Mouse (Mus musculus) kidney, postnatal 10 days (tissue): ENCODE measurements around the gene Itga11.

Experiments used
- DNase-seq: peaks from one replicate; pipeline ENCODE4 v3.0.0; 2021; ENCODE audit warnings: mixed read lengths

Gene Itga11

GRCm38 (mm10) chr9:62689748-62690147 is 12.1 kb downstream of the Itga11 start:
- DNase-seq, result no peak

- DNase-seq, result no peak
Observed at GRCm38 (mm10) chr9:62694054-62694453, 16.4 kb downstream of the Itga11 start.

DNA sequence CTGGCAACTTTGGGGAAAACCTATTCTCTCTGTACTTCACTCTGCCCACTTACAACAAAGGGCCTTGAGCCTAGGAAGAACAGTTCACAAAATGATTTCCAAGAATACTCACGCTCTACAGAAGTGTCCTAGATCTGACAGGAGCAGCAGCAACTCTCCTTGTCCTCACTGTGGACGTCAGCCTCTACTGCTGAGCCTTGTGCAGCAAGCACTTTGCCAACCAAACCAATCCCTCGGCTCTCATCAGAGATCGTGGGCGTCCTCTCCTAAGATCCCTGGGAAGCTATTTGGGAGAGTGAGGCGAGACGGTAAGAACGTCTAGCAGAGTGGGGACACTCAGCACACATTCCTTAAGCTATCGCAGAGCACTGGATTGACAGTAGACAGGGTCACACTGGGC is 17.6 kb downstream of the Itga11 start:
- no peak for DNase-seq

DNA sequence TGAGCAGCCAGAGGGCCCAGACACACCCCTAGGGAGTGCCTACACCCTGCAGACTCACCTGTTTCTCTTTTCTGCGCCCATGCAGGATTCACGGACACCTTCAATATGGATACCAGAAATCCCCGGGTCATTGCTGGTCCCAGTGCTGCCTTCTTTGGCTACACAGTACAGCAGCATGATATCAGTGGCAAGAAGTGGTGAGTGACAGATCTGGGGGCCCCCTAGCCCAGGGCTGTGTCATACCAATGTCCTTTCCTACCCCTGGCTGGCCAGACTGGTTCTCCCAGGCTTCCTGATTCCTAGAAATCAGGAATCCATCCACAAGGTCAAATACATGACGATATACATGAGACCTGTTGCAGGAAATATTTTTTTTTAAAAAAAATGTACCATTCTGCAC is 19.2 kb downstream of the Itga11 start:
- DNase-seq, result no peak

- no peak for DNase-seq
Observed at GRCm38 (mm10) chr9:62707267-62707666, 29.6 kb downstream of the Itga11 start.

DNA sequence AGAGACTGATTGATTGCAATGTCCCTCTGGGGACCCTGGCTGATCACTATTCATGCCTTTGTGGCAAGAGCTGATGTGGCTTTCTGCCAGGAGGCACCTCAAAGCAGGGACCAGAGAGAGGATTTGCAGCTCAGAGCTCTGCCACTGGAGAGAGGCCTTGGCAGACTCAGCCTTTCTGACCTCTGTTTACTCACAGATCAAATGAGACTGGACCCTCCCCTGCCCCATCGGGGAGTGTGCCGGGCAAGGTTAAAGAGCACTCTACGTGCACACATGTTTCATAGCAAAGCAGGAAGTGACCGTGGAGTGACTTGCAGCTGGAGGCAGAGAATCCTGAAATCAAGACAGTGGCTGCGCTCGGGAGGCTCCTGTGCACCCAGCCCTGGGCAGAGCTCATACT is 30.2 kb downstream of the Itga11 start:
- DNase-seq, result no peak

GRCm38 (mm10) chr9:62709983-62710382 is 32.4 kb downstream of the Itga11 start:
- no peak for DNase-seq

DNA sequence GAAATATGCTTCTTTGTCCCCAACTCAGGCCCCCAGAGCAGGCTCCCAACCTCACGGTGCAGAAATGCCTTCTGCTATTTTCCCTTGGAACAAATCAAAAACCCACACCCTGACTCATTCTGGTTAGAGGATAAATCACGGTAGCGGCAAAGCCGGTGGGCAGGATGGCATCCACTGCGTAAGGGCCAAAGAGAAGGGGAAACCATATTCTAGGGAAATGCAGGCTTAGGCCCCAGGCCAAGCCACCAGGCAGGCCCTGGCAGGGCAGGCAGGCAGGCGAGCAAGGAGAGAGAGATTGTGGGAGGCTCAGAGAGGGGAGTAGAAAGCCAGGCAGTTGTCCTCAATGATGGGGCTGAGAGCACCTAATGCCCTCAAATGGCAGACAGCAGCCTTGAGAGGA is 34.7 kb downstream of the Itga11 start:
- no peak for DNase-seq

- no peak for DNase-seq
Observed at GRCm38 (mm10) chr9:62713040-62713439, 35.4 kb downstream of the Itga11 start.

GRCm38 (mm10) chr9:62714336-62714735 is 36.7 kb downstream of the Itga11 start:
- DNase-seq, result no peak

- DNase-seq, result no peak
Observed at GRCm38 (mm10) chr9:62717982-62718381, 40.4 kb downstream of the Itga11 start.

GRCm38 (mm10) chr9:62721791-62722190 is 44.2 kb downstream of the Itga11 start:
- no peak for DNase-seq

GRCm38 (mm10) chr9:62722716-62723115 is 45.1 kb downstream of the Itga11 start:
- DNase-seq, result no peak

DNA sequence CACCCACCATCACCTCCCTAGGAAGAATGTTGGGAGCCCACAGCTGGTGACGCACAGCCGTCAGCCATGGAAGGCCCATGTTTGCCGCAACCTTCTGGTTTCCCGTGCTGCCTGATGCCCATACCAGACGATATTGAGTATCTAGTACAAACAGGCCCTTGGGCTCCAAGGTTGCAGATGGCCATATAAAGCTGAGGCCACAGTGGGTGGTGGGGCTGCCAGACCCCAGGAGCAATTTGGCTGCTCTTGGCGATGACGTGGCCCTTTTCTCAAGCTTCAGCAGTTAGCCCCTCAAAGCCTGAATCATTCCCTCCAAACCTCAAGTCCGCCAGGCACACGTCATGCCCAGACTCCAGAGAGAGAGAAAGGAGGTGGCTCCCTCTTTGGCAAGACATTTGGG is 46.5 kb downstream of the Itga11 start:
- DNase-seq, result no peak

DNA sequence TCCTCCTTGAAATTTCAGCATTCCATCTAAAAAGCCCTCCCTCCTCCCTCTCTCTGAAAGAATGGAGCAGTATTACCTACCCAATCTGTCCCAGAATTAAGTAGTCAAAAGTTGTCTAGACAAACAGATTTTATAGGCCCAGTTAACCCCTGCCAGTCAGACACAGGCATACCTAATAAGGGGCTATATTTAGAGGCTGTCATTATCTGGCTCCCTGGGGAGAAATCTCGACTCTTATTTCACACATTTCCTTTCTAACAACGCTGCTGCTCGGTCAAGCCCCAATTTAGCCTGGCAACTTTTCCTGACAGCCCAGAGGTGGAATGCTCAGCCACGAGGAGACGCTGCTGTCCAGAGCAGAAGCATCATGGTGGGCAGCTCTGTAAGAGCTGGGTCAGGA is 47.6 kb downstream of the Itga11 start:
- no peak for DNase-seq

DNA sequence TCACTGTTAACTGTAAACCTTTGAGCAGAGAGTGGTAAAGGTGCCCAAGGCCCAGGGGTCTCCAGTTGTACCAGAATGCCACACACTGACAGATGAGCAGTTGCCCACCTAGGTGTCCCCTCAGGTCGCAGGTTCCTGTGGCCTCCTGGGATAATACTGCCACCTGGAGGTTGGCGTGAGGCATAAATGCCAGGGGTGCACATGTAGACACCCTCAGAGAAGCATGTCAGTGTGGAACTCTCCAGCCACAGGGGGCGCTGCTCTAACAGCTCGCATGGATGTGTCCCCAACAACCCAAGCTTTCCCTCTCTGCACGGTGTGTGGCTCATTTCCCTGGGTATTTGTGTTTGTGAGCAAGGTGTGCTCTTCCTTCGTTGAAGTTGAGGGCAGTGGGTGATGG is 48.8 kb downstream of the Itga11 start:
- DNase-seq, result peak; percentile 24

DNA sequence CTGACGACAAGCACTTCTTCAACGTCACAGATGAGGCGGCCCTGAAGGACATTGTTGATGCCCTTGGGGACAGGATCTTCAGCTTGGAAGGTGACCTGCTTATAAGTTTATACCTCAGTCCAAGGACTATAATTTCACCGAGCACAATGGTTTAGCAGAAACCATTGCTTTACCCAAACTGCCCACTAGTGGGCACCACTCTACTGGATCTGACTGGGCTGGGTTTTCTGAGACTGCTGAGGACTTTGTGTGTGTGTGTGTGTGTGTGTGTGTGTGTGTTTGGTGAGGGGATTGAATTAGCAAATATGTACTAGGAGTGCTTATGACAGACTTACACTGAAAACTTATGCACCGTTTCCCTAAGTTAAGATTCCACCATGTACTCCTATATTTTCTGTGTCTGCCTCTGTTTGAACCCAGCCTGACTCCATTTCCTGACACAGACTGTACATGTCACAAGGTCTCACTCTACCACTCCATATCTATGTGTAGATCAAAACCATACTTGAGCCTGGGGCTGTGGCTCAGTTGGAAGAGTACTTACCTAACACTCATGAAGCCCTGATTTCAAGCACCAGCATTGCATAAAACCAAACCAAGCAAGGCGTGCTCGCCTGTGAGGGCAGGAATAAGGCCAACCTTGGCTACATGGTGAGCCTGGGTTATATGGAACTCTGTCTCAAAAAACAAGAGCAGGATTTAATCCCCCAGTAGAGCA is 67.1 kb downstream of the Itga11 start:
- peak; percentile 79 for DNase-seq

- peak; percentile 32 for DNase-seq
Observed at GRCm38 (mm10) chr9:62746646-62747045, 69.0 kb downstream of the Itga11 start.

DNA sequence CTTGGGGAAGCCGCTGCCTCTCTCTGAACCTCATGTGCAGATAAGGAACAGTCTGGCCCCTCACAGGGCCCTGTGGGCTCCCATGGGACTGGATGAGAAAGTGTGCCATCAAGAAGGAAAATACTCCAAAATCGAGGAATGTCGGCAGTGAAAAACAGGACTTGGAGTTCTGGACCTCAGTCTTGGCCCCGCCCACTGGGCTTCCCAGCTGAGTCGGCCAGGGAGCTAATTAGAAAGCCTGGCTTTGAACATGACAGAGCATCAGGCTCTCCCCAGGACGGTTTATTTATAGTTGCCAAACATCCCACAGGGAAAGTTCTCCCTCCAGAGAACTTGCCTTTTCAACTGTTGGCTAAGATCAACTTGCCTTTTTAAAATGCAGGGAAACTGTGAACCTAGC is 72.0 kb downstream of the Itga11 start:
- peak; percentile 45 for DNase-seq

GRCm38 (mm10) chr9:62750381-62750780 is 72.8 kb downstream of the Itga11 start:
- no peak for DNase-seq

GRCm38 (mm10) chr9:62758288-62758687 is 80.7 kb downstream of the Itga11 start:
- no peak for DNase-seq

GRCm38 (mm10) chr9:62759601-62760000 is 82.0 kb downstream of the Itga11 start:
- no peak for DNase-seq

DNA sequence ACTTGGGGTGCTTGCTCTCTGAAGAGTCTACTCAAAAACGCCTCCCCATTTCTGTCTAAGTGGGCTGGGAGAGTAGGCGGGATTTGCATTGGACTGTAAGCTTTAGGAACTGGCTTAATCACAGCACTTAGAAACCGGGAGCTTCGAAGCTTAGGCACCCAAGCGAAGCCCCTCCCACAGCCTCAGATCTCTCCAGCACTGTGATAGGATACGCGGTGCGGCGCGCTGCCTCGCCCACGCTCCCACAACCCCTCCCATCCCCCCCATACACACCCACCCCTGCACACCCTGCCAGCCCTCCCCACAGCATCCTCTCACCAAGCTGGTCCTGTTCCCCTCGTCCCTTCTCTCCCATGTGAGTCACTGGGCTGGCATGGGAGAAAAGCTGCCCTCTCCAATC is 85.9 kb downstream of the Itga11 start:
- DNase-seq, result no peak

GRCm38 (mm10) chr9:62765346-62765745 is 87.7 kb downstream of the Itga11 start:
- no peak for DNase-seq

DNA sequence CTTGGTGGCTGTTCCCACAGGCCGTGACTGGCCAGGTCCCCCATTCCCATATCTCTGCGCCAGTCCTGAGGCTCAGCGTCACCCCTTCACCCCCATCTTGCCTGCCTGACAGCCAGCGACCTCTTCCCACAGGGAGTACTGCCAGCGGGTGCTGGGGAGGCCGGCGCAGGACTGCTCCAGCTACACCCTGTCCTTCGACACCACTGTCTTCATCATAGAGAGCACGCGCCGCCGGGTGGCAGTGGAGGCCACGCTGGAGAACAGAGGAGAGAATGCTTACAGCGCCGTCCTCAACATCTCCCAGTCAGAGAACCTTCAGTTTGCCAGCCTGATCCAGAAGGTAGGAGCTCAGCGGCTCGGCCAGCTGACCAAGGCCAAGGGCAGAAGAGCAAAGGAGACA is 89.8 kb downstream of the Itga11 start:
- no peak for DNase-seq
